Mouse (Mus musculus) heart, embryonic 14.5 days (tissue): ENCODE data around the gene Thrb. TPM values are rescaled to one million over a fixed set of nuclear protein-coding genes. Genes with fewer than 3 reads are reported as not detected.

Experiments
- ATAC-seq: fragments of 200-750 bp; cut with Nextera tagmentation; 2 replicates; pipeline ENCODE4 v1.8.0; 2017; ENCODE audit warnings: low read depth, moderate TSS enrichment; ENCODE audit not compliant: insufficient number of reproducible peaks, insufficient read depth, low FRiP score
- H3K27ac ChIP-seq, 2 experiments: fragments of 200-500 bp in 1 of 2; fragments of 300-500 bp in 1 of 2; sonication (generic) in 1 of 2; replicated peaks in 1 of 2; 2 replicates each; pipeline ENCODE4 v1.5.1; 2012 to 2014; ENCODE audit warnings: low read depth in 2 of 2, low read length in 2 of 2, control low read depth in 1 of 2, mild to moderate bottlenecking in 1 of 2, mixed read lengths in 1 of 2; ENCODE audit not compliant: control insufficient read depth in 1 of 2, insufficient read depth in 1 of 2
- H3K27me3 ChIP-seq: fragments of 300-500 bp; sonication (generic); 2 replicates; pipeline ENCODE4 v1.6.1; 2014; ENCODE audit warnings: mild to moderate bottlenecking, low read length, control low read depth; ENCODE audit not compliant: control insufficient read depth, insufficient read depth
- H3K36me3 ChIP-seq: fragments of 300-500 bp; sonication (generic); 2 replicates; pipeline ENCODE4 v1.6.1; 2014; ENCODE audit warnings: mild to moderate bottlenecking, control low read depth, low read length, mixed read lengths; ENCODE audit not compliant: control insufficient read depth, insufficient read depth
- H3K4me1 ChIP-seq, 2 experiments: fragments of 200-500 bp in 1 of 2; fragments of 300-500 bp in 1 of 2; sonication (generic) in 1 of 2; 2 replicates each; pipeline ENCODE4 v1.6.1; 2012 to 2014; ENCODE audit warnings: low read length in 2 of 2, control low read depth in 1 of 2, mixed read lengths in 1 of 2; ENCODE audit not compliant: control insufficient read depth in 2 of 2, insufficient read depth in 2 of 2
- H3K4me2 ChIP-seq: fragments of 300-500 bp; sonication (generic); 2 replicates; pipeline ENCODE4 v1.6.1; 2014; ENCODE audit warnings: mild to moderate bottlenecking, low read length
- H3K4me3 ChIP-seq, 2 experiments: fragments of 200-500 bp in 1 of 2; fragments of 300-500 bp in 1 of 2; sonication (generic) in 1 of 2; 2 replicates each; pipeline ENCODE4 v1.5.1; 2012 to 2014; ENCODE audit warnings: low read length in 2 of 2, mild to moderate bottlenecking in 2 of 2, control low read depth in 1 of 2, low read depth in 1 of 2, moderate library complexity in 1 of 2; ENCODE audit not compliant: control insufficient read depth in 1 of 2, insufficient read depth in 1 of 2
- H3K9ac ChIP-seq: fragments of 300-500 bp; sonication (generic); 2 replicates; pipeline ENCODE4 v1.6.1; 2014; ENCODE audit warnings: mild to moderate bottlenecking, low read length
- H3K9me3 ChIP-seq: fragments of 300-500 bp; sonication (generic); 2 replicates; pipeline ENCODE4 v1.6.1; 2016; ENCODE audit warnings: low read length, control low read depth; ENCODE audit not compliant: control insufficient read depth
- WGBS: fragments of 180-500 bp; shearing (Covaris S2); extraction: QIAGEN DNeasy Blood & Tissue Kit; methylation state at CpG from one replicate; pipeline ENCODE4 v1.1.7; 2014; 5-methylcytosine and 5-hydroxymethylcytosine counted together
- polyA plus RNA-seq: library from polyadenylated mRNA; unstranded; fragments of >200 nt; fragmentation: Nextera tagmentation; extraction: Ambion mirVana; gene quantifications from 2 replicates; pipeline ENCODE4 v1.2.1, GENCODE M21; 2014

Thrb gene
- polyA plus RNA-seq, 1 experiment from 2014 or later, result 1.5 TPM

- H3K4me1 ChIP-seq, result no peaks in the 10 kb centered on the region
- no peak overlapping the region for H3K4me2 ChIP-seq
- no peak overlapping the region for H3K9ac ChIP-seq
- no peak for ATAC-seq
- H3K27me3 ChIP-seq, result no peaks in the 10 kb centered on the region
- H3K9me3 ChIP-seq, result no peaks in the 10 kb centered on the region
- H3K4me3 ChIP-seq, result no peak overlapping the region
- H3K27ac ChIP-seq, result no peak overlapping the region
- H3K36me3 ChIP-seq, result no peaks in the 10 kb centered on the region
- 75% methylated on average over 2 of the region's 2 CpGs for WGBS
These were observed 158.0 kb downstream of the Thrb start for GRCm38 (mm10) chr14:17818086-17818485.

GRCm38 (mm10) chr14:17822754-17823153 lies 162.7 kb downstream of the Thrb start:
- H3K4me2 ChIP-seq, result no peak overlapping the region
- WGBS, result 71% methylated on average over 7 of the region's 7 CpGs
- no peaks in the 10 kb centered on the region for H3K4me1 ChIP-seq
- H3K36me3 ChIP-seq, result no peaks in the 10 kb centered on the region
- H3K4me3 ChIP-seq, result no peak overlapping the region
- no peak overlapping the region for H3K9ac ChIP-seq
- no peaks in the 10 kb centered on the region for H3K9me3 ChIP-seq
- no peak overlapping the region for H3K27ac ChIP-seq
- no peak for ATAC-seq
- H3K27me3 ChIP-seq, result no peaks in the 10 kb centered on the region

DNA sequence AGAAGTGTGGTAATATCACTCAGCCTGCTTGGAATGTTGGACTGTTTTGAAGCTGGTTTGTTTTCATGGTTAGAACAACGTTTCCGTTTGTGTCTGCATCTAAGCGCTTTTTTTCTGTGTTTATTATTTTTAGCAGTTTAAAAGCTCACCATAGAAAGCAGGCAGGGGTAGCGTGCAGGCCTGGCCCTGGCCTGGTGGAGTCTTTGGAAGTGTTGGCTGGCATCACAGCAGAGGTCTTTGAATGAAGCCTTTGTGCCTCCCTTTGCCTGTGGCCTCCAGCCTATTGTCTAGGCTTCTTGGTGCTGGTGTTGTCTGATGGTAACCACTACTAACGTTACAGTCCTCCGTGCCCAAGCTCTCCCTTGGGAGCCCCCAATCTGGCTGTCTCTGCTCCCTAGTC lies 167.3 kb downstream of the Thrb start:
- H3K4me2 ChIP-seq, result no peak overlapping the region
- no peaks in the 10 kb centered on the region for H3K9me3 ChIP-seq
- H3K9ac ChIP-seq, result no peak overlapping the region
- 60% methylated on average over 6 of the region's 6 CpGs for WGBS
- no peaks in the 10 kb centered on the region for H3K4me1 ChIP-seq
- H3K27me3 ChIP-seq, result no peaks in the 10 kb centered on the region
- ATAC-seq, result no peak
- H3K4me3 ChIP-seq, result no peak overlapping the region
- no peak overlapping the region for H3K27ac ChIP-seq
- H3K36me3 ChIP-seq, result no peaks in the 10 kb centered on the region

DNA sequence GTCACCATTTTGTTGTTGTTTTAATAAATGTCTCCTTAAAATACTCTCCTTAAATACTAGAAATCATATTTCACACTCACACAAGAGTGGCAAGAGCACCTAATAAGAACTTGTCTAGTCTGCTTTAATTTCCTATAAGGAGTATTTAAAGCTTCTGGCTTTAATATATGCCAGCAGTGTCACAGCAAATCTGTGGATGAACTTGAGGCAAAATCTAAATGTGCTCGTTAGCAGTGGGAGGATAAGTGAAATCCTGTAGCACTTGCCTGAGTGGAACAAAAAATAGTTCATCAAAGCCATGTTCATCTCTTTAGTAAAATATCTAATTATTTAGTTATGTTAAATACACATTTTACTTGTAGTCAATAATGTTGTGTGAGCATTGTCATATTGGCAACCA lies 175.7 kb downstream of the Thrb start:
- WGBS, result 59% methylated on average over 1 of the region's 1 CpGs
- no peak for ATAC-seq
- no peak overlapping the region for H3K4me2 ChIP-seq
- no peaks in the 10 kb centered on the region for H3K4me1 ChIP-seq
- H3K27ac ChIP-seq, result no peak overlapping the region
- H3K9me3 ChIP-seq, result no peaks in the 10 kb centered on the region
- H3K27me3 ChIP-seq, result no peaks in the 10 kb centered on the region
- no peak overlapping the region for H3K9ac ChIP-seq
- no peaks in the 10 kb centered on the region for H3K36me3 ChIP-seq
- no peak overlapping the region for H3K4me3 ChIP-seq

- Histone ChIP-seq H3K36me3 (no peaks in the 10 kb centered on the region), H3K9ac (no peak overlapping the region), H3K9me3 (no peaks in the 10 kb centered on the region), H3K27me3 (no peaks in the 10 kb centered on the region), H3K4me3 (no peak overlapping the region), H3K27ac (no peak overlapping the region), H3K4me2 (no peak overlapping the region), H3K4me1 (no peaks in the 10 kb centered on the region)
- no peak for ATAC-seq
- WGBS, result 89% methylated on average over 1 of the region's 1 CpGs
These were observed 176.7 kb downstream of the Thrb start for GRCm38 (mm10) chr14:17836766-17837165.

DNA sequence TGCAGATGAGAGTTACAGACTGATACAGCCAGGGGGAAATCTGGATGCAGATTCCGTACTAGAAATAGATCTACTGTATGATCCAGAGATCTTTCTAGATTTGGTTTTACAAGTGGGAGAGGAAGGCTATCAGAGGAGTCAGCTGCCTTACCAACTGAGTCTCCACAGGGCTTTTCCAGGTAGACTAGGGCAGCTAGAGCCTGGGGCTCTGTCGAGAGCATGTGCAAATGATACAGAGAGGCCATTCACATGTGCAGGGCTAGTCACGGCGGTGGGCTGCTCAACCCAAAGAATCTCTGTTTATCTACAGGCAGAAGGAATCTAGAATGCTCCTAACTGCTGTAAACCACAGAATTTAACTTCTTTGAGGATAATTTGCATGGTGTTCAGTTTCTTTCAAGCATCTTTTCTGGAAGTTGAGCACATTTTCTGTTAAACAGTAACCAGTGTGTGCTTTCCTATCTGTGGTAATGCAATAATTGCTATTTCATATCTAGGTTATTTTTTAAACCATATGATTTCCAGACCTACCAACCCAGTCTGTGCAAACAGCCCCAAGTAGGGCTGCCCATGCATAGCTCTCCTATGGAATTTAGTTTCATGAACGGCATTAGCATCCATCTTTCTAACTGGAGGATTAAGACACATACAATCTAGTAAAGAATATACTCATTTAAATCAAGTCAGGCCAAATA lies 185.1 kb downstream of the Thrb start:
- no peaks in the 10 kb centered on the region for H3K27me3 ChIP-seq
- no peak overlapping the region for H3K4me2 ChIP-seq
- H3K4me1 ChIP-seq, result no peaks in the 10 kb centered on the region
- H3K27ac ChIP-seq, result no peak overlapping the region
- ATAC-seq, result no peak
- 68% methylated on average over 5 of the region's 5 CpGs for WGBS
- H3K9me3 ChIP-seq, result no peaks in the 10 kb centered on the region
- H3K36me3 ChIP-seq, result no peaks in the 10 kb centered on the region
- H3K9ac ChIP-seq, result no peak overlapping the region
- no peak overlapping the region for H3K4me3 ChIP-seq

- 67% methylated on average over 6 of the region's 6 CpGs for WGBS
- Histone ChIP-seq H3K9ac (no peak overlapping the region), H3K4me2 (no peak overlapping the region), H3K9me3 (no peaks in the 10 kb centered on the region), H3K27me3 (no peaks in the 10 kb centered on the region), H3K4me3 (no peak overlapping the region), H3K36me3 (no peaks in the 10 kb centered on the region), H3K27ac (no peak overlapping the region), H3K4me1 (no peaks in the 10 kb centered on the region)
- ATAC-seq, result no peak
These were observed 185.8 kb downstream of the Thrb start for GRCm38 (mm10) chr14:17845871-17846270.

DNA sequence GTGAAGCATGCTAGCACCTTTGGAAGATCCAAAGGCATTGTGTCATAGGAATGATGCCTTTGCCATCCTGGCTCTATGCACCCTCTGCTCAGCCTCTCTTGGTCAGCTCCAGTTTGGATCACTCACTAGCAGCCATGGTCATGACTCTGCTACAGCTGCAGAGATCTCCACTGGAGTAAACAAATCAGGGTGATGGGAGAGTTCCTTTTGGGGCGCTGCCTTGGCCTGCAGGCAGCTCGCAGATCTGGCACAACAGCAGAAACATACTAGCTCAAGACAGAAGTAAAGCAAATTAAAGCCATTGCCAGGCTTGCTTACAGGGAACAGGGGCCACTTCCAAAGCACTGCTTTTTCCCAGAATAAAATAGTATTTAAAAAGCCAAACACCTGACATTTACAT lies 186.6 kb downstream of the Thrb start:
- Histone ChIP-seq H3K27me3 (no peaks in the 10 kb centered on the region), H3K4me3 (no peak overlapping the region), H3K9me3 (no peaks in the 10 kb centered on the region), H3K4me1 (no peaks in the 10 kb centered on the region), H3K27ac (no peak overlapping the region), H3K9ac (no peak overlapping the region), H3K4me2 (no peak overlapping the region), H3K36me3 (no peaks in the 10 kb centered on the region)
- no peak for ATAC-seq
- 86% methylated on average over 2 of the region's 2 CpGs for WGBS
